Mouse (Mus musculus): ENCODE data around the gene Samm50.
"Not testable (repeated sequence)": the region's sequence is repeated elsewhere in the genome, so short reads cannot be mapped to it uniquely, and the experiment has no call there.

The Samm50 gene

DNA sequence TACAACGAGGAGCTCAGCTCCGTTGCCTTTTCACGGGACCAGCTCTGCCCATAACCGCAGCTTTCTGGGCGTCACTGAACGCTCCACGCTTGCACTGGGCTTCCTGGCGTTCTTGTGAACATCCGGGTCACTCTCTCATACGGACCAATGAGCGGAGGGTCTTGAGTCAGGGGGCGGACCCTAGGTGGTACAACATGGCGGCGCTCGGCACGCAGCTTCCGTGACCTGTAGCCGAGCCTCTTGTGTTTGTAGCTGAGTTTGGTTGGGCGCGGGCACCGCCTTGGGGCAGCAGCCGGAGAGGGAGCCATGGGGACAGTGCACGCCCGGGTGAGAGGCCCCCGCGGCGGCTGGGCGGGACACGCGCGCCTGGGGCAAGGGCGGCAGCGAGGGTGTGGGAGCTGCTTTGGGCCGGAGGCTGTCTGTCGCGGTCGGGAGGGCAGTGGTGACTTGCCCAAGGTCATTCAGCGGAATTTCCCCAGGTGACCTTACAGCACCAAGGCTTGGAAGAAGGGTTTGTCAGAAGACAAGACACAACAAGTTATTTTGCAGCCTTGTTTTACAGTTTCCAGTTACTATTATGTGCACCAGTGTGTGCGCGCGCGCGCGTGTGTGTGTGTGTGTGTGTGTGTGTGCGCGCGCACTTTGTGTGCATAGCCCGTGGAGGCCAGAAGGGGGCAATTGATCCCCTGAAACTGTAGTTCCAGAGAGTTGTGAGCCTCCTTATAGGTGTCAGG lies at the start of gene Samm50:
Gene Samm50, plus strand, starts transcription at position 184 of the 734 bp plus-strand sequence.
- DNase-seq: peak; percentile 83 to 89

DNA sequence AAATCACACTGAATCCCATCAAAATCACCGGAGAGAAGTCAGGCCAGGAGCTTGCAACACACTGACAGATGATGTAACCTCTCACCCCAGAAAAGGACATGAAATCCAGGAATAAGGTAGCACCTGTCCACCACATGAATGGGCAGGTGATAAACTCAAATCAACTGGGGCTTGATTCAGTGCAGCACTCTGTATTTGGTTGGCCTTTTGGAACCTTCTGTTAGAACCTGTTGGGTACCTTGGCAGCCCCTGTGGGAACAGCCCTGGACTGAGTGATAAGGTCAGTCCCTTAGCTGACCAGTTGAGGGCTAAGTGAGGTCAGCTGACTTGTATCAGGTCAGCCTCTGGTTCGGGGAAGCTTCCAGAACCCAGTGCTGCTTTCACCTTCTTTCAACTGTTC lies 35.9 kb upstream of the Samm50 start:
- no peak for DNase-seq

DNA sequence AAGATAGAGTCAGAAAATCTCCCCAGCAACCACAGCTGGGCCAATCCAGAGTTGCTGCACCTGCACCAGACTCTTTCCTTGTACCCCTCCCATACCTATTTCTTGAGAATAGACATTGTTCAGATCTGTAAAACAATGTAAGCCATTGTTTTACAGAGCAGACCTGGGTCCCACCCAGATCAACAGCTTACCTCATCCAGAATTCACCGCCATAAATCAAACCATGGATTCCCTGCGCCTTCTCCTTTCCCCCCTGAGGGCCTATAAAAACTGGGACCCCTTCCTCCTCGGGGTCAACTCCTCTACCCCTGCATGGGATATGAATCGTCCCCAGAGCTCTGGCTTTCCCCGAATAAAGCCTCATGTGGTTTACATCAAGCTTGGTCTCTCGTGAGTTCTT lies 34.5 kb upstream of the Samm50 start:
- DNase-seq: not testable (repeated sequence)

DNA sequence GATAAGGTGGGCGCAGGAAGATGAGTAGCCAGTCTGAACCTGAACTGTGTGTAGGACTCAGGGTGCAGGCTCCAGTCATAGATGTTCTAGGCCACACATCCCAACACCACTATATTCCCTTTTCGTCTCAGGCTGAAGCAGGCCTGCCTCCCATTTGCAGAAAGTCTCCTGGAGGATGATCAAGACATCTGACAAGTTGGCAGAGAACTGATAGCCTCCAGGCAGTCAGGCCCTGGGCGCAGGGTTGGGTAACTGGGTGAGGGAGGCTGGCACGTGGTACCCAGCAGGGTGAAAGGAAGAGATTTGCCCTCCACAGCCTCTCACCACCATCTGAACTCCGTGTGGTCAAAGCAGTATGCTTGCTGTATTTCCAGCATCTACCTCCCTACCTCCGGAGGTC lies 30.2 kb upstream of the Samm50 start:
- DNase-seq: no peak

DNA sequence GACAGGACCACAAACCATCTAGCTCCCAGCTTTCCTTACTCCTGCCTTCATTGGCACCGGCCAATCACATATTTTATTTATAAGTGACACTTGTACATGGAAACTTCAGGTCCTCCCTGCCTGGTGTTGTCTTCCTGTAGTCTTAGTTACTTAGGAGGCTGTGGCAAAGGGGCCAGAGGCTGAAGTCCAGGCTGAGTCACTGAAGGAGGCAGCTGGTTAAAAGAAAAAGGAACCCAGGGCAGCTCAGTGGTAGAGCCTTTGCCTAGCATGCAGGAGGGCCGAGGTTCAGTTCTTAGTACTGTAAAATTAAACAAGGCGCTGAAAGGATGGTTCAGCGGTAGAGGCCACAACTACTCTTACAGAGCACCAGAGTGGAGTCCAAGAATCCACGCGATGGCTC lies 25.2 kb upstream of the Samm50 start:
- DNase-seq: no peak

DNA sequence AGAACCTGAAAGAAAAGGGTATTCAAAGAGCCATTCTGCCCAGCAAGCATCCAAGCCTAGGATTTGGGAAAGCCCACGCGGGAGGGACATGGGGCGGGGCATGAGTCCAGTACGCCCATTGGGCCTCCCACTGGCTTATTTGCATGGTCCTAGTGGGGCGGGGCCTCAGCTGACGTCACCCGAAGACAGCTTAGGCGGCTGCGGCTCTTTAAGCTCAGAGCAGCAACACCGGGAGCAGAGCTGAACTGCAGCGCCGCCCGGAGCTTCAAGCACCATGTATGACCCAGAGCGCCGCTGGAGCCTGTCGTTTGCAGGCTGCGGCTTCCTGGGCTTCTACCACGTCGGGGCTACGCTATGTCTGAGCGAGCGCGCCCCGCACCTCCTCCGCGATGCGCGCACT lies 24.4 kb upstream of the Samm50 start, which contains the start of gene Pnpla3:
Gene Pnpla3, plus strand, starts transcription at position 238 of the 400 bp plus-strand sequence.
- peak; percentile 60 to 62 for DNase-seq

DNA sequence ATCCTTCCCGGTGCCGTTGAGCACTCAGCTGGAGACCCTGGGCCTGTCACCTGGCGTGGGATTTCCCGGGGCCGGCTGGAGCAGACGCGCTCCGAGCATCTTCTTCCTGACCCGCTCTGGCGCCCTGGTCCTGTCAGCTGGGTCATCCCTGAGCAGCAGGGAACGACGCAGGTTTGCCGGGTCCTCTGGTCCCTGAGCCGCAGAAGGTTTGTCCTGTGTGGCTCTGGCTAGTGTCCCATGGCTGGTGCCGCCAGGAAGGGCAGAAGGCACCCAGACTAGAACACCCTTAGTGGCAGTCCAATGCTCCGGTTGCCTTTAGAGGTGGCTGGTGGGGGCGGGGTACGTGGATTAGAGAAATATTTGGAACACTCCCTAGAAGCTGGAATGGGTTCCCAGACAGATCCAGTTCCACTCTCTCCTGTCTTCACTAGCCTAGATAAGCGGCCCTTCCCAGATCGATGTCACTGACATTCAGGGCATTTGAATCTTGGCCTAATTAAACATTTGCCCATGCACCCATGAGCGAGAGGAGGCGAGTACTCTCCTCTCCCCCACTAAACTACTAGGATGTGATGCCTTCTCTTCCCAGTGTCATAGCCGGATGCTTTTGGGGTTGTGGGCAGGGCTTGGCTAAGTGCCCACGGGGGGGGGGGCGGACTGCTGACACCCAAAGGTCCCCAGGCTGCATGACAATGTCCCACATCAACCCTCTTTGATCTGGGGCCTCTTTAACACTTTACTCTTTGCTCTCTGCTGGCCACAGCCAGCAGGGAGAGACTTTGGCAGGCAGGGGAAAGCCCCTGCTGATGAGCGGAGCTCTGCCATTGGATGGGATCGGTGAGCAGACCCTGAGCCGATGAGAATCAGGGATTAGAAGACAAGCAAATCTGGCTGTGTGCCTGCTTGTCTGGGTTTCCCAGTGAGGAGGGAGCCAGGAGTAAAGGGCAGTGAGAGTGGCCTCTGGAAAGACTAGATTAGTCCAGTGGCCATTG lies 23.6 kb upstream of the Samm50 start:
- no peak for DNase-seq

DNA sequence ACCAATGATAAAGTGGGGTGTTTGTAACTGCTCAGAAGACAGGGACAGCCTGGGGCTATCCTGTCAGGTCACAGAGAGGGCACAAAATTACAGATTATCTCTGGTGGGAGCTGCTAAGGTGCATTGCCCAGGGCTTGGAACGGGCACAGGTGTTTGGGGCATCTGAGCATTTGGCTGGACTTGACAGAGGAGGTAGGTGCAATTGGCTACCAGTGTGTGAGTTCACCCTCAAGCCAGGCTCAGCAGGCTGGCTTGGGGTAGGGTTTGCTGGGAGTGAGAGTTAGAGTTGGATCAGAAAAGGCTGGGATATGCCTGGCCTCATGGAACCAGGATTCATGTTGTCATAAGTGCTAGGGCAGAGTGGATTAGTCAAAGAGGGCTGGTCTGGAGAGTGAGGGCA lies 22.5 kb upstream of the Samm50 start:
- no peak for DNase-seq

DNA sequence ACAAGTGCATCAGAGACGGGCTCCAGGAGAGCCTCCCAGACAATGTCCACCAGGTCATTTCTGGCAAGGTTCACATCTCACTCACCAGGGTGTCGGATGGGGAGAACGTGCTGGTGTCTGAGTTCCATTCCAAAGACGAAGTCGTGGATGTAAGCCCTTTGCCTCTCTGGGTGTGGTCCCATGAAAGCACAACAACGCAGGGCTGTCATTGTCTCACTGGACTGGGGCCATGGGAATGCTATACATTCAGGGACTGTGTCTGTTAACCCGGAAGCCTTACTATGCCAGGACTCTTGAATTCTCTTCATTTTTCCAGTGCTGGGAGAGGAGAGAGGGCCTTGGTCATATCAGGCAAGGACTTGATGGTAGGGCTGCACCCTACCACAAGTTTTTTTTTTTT lies 20.9 kb upstream of the Samm50 start:
- no peak for DNase-seq

DNA sequence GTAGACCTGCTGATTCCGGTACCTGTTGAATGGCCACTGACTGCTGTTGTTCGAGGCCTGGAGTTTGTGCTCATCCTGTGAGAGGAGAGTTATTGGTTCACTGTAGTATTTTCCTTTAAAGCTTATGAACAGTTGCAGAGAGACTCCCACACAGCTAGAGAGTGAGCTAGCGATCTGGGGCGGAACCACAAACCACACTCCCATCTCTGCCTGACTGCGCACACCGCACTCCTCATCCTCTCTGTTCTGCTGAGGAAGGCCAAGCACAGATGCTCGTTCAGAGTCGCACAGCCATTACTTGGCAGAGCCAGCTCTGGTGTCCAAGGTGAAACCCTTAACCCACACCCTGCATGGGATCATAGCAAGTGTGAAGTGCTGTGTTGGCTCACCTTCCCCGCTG lies 13.3 kb upstream of the Samm50 start:
- DNase-seq: no peak

DNA sequence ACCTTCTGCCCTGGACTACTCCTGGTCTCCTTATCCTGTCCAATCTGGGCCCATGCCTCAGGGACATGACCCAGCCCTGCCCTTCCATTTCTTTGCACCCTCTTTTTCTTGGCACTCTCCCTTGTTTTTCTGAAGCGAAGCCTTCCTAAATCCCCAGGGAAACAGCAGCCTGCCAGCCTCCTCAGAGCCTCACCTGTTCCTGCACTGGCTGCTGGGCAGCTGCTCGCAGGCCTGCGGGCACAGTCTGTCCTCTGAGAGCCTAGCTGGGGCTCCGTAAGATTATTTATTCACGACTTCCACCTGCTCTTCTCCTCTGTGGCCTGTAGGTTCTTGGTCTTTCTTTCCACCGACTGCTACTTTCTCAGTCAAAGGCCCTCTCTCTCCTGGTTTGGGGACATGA lies 10.0 kb upstream of the Samm50 start:
- DNase-seq: no peak

DNA sequence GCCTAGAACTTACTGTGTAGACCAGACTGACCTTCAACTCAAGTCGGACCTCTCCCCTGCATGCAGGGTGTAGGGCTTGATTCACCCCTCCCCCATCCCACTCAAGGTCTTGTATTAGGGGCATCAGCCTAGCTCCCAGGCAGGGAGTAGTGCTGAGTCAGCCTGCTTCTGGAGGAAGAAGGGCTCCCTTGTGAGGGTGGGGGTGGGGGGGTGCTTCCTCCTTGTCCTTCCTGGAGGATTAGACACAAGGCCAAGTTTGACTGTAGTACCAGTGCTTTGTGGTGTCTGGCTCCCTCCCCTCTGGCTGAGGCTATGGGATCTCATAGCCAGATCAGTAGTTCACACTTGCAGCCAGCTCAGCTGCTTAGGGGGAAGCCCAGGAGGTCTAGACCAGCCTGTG lies 8.1 kb upstream of the Samm50 start:
- no peak for DNase-seq

DNA sequence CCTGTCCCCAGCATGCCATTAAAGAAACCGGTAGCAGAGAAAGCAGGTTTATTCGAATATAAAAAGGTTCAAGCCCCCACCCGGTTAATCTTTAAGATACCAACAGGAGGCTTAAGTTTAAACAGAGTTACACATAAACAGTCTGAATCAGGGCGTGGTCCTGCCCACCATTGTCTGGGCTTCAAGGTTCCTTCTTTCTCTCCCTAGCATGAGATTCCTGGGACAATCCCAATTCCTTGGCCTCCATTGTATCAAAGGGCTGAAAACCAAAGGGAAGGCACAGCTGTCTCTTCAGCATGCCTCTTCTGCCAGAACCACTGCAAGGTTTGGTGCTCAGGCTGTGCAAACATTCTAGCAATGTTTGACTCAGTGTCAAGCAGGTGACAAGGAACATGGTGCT lies 5.8 kb upstream of the Samm50 start:
- no peak for DNase-seq

DNA sequence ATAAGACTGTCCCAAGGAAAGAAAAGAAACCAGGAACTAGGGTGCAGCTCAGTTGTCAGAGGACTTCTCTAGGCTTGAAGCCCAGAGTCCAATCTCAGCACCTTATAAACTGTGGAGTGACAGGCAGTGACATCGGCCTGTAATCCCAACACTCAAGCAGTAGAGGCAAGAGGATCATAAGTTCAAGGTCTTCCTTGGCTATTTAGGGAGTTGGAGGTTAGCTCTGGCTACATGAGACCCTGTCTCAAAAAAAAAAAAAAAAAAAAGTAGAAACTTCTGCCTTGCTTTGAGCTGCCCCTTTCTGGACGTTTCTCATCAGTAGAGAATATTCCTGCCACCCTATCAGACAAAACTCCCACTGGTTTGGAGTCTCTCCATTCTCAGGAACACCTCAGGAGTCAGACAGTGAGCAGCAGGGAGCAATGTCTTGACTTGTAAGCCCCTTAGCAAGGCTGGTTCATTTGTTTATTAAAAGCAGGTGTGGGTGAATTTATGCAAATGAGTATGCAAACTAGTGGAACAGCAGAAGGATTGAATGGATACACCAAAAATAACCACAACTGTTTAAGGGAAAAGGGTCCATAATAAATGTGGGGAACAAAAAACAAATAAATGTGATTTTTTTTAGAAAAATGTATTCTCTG lies 3.0 kb upstream of the Samm50 start:
- DNase-seq: no peak

DNA sequence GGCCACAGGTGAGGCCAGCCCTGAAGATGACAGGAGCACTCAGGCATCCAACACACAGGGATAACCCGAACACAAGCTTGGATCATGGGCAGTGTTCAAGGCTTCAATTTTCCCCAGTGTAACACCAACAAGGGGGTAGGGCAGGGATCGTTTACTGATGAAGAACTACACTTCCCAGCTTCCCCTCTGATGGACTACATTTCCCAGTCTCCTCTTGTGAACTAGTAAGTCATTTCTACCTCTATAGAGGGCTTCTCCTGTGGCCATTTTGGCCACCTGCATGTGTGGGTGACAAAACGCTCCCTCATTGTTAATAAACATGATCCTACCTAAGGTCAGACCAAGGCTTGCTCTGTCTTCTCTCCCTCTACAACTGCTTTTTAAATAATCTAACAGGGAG lies 2.2 kb upstream of the Samm50 start:
- DNase-seq: no peak

DNA sequence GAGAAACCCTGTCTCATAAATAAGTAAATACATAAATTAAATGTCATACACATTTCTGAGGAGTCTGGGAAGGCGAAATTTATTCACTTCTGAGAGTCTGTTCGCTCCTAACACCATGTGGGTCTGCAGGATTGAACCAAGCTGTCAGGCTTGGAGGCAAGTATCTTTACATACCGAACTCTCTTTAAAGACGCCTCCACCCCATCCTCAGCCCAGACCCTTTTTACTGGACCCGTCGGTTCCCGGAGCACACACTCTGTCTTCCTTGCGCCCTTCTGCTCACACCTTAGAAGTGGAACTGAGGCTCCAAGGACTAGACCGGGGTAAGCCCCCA lies 350 bp upstream of the Samm50 start:
- no peak for DNase-seq

DNA sequence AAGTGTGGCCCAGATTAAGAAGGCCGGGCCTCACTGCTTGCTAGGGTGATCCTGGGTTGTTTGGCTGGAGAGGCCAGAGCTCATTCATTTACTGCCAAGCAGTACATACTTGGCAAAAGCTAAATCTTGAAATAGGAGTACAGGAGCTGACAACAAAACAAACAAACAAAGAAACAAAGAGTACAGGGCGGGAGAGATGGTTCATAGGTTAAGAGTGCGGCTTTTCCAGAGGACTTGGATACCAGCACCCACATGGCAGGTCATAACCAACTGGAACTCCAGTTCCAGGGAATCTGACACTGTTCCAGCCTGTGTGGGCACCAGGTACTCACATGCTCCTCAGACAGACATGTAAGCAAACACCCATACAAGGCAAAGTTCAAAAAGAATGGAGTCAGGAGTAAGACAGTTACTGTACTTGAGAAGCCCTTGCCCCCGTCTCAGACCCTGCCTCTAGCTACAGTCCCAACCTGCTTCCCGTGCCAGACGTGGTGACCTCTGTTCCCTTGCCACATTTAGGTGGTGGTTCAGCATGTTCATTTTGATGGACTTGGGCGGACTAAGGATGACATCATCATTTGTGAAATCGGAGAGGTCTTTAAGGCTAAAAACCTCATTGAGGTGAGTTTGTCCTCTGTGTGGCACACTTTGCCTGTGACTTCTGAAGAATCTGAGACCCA lies 4.6 kb downstream of the Samm50 start:
- DNase-seq: no peak

DNA sequence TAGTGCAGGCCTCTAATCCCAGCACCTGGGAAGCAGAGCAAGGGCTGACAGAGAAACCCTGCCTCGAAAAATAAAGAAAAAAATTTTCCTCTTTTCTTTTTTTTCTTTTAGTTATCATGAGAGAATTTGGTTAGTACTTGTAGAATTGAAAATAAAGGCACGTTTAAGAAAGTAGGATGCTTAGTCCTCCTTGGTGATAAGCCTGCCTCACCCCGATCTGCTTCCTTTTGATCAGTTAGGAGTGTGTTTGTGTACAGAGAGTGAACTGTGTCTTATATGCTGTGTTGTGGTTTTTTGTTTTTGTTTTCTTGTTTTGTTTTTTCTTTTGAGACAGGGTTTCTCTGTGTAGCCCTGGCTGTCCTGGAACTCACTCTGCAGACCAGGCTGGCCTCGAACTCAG lies 15.3 kb downstream of the Samm50 start:
- DNase-seq: no peak

DNA sequence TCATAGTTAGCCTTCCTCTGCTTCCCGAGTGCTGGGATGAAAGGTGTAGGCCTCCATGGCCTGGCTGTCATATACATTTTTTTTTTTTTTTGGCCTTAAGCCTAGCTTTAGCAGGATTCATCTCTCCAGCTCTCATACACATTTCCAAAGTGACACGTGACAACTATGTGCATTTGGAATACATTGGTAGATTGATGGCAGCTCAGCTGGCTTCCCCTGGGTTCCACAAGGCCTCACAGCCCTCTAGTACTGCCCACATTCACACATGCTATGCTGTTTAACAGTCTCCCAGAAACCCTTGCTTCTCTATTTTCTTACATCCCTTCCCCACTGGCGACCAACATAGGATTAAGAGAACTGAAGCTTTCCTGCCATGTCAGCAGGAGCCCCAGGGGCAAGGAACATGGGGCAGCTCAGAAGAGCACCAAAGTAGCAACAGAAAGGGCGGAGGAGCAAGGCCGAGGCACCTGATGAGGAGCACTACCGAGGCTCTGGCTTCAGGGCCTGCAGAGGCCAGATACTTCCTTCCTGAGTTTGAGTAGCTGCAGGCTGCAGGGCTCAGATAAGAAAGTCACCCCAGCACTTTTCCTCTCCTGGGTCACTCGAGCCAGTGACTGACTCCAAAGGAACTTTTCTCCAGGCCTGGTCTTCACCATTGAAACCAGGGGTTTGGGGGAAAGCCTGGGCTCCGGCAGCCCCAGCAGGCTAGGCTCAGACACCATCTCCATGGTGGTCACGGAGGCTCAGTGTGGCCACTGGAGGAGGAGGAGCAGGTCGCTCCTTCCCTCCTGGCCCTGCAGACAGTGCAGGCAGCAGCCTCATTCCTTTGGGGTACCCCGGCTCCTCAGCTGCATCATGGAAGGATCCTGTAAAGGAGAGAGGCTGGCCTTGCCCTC lies 17.7 kb downstream of the Samm50 start:
- no peak for DNase-seq

DNA sequence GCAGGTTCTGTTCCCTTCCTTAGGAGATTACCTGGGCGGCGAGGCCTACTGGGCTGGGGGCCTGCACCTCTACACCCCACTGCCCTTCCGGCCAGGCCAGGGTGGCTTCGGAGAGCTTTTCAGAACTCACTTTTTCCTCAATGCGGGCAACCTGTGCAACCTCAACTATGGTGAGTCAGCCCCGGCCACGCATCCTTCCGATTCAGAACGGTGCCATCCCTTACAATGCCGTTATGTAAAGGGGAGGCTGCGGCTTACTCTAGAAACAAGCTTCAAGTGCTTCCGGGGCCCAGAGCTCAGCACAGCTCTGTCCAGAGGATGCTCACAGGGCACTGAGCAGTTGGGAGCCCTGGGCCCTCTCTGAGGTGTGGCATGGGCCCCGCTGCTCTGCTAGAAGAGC lies 18.4 kb downstream of the Samm50 start:
- DNase-seq: no peak

DNA sequence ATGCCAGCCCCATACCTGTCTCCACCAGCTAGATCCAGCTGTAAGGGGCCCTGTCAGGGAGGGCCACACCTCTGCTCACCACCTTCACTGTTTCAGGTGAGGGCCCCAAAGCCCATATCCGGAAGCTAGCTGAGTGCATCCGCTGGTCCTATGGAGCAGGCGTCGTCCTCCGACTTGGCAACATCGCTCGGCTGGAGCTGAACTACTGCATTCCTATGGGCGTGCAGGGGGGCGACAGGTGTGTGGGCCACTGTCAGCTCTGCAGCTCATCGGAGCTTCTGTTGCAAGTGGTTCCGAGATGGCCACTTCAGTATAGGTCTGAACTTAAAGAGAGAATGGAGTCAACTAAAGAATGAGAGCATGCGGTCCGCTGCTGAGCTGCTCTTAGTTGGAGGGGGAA lies 18.9 kb downstream of the Samm50 start:
- DNase-seq: no peak

DNA sequence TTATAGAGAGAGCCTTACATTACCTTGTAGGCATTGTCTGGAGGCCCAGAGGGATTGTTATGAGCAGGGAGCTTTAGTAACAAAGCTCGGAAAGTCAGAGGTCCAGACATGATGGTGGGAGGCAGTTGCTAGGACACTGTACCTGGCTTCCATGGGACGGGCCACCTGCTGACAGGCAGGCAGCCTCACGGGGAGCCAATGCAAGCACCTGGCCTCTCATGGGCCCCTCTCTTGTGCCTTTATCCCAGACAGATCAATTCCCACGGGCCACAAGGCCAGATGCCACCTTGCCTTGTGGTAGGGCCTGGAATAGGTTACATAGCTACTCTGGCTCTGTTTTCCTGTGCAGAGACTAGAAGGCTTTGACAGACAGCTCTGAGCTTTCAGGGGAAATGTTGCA lies 19.5 kb downstream of the Samm50 start:
- DNase-seq: no peak
